Mouse (Mus musculus) cerebellum, adult 2 months (tissue): ENCODE data around the gene Cutc.

Source experiments
- CTCF ChIP-seq: fragments of 200-500 bp; IDR thresholded peaks from 2 replicates; pipeline ENCODE4 v1.5.1; 2011; ENCODE audit warnings: low read depth, mild to moderate bottlenecking, control low read depth, low read length, moderate library complexity, borderline replicate concordance; ENCODE audit not compliant: insufficient read depth
- POLR2A ChIP-seq: fragments of 200-500 bp; IDR thresholded peaks from 2 replicates; pipeline ENCODE4 v1.6.1; 2011; ENCODE audit warnings: low read length, control low read depth, borderline replicate concordance; ENCODE audit not compliant: insufficient read depth

DNA sequence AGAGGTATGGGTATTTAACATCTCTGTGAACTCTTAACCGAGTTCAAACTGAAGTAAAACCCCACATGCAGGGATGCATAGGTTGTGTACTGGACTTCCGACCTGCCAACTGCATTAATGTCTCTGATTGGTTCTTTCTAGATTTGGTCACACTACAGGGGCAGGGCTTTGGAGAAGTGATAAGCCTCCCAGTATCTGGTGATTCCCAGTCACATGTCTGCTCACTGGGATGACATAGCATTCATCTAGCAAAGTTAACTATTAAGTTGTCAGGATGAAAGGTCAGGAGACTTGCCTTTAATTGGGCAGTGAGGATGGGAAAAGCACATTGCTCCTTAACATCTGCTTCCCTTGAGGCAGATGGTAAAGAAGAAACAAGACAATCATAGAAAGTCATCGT, 29.2 kb downstream of the Cutc start, which contains the start of gene Abcc2:
- TF ChIP-seq CTCF (no peak), POLR2A (no peak)
